Mouse (Mus musculus) testis, adult 2 months (tissue): ENCODE data around the gene Stra6.

Experiments
- CTCF ChIP-seq: fragments of 200-500 bp; IDR thresholded peaks from 2 replicates; pipeline ENCODE4 v1.5.1; 2012; ENCODE audit warnings: low read depth, mild to moderate bottlenecking, inconsistent platforms, low read length, moderate library complexity; ENCODE audit not compliant: control insufficient read depth, insufficient read depth, insufficient replicate concordance
- POLR2A ChIP-seq: fragments of 200-500 bp; IDR thresholded peaks from 2 replicates; pipeline ENCODE4 v1.6.1; 2012; ENCODE audit warnings: low read depth, mild to moderate bottlenecking, inconsistent platforms, low read length, moderate library complexity; ENCODE audit not compliant: control insufficient read depth

DNA sequence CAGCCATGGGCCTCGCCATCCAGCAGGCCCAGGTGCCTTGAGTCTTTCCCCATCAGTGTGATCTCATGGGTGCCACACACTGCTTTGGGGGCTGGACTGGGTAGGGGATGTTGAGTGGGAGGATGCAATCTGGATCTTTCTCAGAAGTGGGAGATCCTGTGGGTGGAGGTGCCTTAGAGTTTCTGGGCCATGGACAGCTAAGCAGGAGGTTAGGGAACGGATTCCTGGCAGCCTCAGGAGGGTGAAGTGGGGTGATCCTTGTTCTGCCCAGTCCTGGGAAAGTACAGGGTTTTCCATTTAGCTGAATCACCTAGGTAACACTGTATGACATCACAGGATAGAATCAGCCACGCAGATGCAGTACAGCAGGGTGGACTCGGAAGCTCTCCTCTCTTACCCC is 38.4 kb downstream of the Stra6 start:
- no peak for TF ChIP-seq POLR2A
- no peak for TF ChIP-seq CTCF
